Mouse (Mus musculus): ENCODE measurements around the gene Vstm4.
A peak's percentile ranks its signal among the peaks of the same experiment; 100 is the strongest.

The Vstm4 gene

GRCm38 (mm10) chr14:32856681-32857328 is at the start of gene Vstm4:
Vstm4 (plus strand) TSS chr14:32856756.
- DNase-seq = peak; percentile 49

DNA sequence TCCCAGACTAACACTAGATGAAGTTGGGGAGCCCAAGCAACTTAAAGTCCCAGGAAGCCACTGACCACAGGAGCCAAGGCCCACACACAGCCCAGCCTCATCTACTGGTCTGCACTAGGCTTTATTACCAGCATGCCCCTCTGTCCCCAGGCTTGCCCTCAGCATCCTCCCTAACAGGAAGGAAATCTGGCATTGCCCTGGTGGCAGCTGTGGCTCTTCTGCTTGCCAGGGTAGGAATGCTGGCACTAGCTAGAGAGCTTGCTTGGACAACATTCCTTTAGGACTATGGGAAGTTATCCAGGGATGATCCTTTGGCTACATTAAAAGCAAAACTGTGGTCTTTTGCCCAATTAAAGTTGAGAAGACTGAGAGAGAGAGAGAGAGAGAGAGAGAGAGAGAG is 46.4 kb upstream of the Vstm4 start:
- no peak for DNase-seq

DNA sequence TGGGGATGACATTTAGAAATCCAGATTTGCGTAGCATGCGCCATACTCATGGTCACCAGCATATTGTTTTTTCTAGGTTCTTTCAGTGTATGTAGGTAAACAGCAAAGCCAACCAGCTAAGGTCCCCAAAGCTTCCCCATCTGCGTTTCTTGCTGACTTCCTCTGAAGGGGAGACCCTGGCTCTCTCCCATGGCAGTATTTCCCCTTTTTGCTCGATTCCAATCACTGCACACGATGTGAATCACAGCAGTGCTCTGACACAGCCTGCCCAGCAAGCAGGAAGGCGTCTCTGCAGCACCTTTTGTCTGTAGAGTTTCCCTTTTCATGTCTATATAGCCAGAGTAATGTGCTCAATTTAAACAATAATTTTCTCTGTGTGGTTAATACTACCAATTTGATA is 44.1 kb upstream of the Vstm4 start:
- no peak for DNase-seq

DNA sequence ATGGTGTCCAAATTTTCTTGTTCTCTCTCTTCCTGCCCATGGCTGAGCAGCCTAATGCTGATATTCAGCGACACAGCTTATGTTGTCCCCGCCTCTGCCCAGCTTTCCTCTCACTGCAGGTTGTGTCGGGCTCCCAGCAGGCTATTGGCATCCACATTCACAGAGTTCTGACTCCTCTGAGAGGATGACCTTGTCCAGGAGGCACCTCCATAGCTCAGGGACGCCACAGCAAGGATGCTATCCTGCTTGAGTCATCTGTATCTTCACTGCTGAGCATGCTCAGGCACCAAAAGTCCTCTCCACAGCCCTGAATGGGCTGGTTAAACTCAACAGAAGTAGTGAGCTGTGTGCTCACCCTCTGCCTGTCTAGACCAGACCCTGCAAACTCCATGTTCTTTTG is 41.6 kb upstream of the Vstm4 start:
- no peak for DNase-seq

DNA sequence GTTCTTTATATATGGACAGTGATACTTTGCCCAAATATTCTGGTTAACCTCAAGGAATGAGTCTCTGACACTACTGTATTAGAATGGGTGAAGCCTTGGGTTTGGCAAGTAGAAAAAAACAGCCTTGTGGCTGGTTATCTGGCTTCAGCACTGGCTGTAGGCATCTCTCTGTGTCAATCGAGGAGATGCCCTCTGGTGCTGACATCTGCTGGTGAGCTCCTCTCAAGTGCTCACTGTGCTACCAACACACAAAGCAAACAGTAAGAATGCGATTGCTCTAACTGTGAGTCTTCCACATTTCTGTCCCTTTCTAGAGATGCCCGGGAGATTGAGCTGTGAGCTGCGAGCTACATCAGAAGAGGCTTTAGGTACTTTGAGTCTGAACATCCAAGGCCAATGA is 40.0 kb upstream of the Vstm4 start:
- no peak for DNase-seq

DNA sequence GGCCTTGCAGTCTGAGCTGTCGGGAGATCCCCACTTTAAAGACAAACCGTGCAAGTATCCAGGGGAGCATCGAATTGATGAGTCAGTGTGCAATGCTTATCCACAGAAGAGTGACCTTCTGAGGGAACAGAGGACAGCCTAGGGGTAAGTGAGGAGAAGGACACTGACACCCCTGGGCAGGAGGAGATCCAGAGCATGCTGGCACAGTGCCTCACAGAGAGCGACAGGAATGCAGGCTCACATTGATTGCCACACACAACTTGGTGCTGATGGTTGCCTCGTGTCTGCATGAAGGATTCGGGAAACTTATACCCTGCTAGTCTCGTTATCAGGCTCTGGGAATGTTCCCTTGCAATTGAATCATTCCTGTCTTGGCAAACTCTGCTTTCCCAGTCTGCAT is 39.3 kb upstream of the Vstm4 start:
- DNase-seq = no peak

GRCm38 (mm10) chr14:32819297-32819696 is 37.3 kb upstream of the Vstm4 start:
- DNase-seq = no peak

GRCm38 (mm10) chr14:32822812-32823211 is 33.7 kb upstream of the Vstm4 start:
- DNase-seq = no peak

DNA sequence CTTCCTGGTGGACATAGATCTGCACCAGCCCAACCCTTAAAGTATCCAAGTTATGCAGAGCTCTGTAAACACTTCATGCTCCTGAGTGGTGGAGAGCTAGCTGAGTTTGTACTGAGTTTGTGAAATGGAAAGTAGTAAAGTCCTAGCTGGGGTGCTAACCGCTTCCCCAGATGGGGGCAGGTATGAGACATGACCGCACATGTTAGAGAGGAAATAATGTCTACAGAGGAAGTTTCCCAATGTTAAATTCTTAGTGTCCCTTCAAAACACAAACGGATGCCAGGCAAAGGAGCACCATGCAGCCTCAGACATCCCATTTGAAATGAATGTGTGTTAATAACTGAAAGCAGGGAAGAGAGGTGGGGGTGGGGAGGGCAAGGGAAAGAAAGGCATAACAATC is 32.7 kb upstream of the Vstm4 start:
- no peak for DNase-seq

- no peak for DNase-seq
These were observed 32.0 kb upstream of the Vstm4 start for GRCm38 (mm10) chr14:32824267-32825150.

DNA sequence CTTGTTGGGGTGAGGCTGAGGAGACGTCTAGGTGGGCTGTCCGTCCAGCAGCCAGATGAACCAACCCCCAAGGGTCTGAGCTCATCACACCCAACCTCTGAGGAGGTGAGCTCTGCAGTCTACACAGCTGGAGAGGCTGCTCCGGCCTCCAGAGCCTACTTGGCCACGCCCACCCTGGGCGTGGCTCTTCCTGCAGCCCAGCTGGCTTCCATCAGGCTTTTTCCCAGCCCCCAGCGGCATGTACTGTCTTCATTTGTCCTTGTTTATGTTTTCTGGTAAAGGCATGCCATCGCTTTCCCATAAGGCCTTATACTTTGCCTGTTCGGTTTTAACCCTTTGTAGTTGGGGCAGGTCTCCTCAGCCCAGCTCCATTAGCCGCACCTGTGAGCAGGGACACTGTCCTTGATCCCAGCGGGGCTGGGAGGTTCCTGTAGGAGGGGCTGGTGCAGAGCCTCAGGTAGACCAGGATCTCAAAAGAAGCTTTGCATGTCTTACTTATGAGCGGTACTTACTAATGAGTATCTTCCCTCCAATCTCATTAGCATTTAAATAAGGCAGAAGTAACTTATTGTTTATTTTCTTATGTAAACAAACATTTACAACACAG is 31.0 kb upstream of the Vstm4 start:
- peak; percentile 47 for DNase-seq

GRCm38 (mm10) chr14:32827165-32827564 is 29.4 kb upstream of the Vstm4 start:
- DNase-seq = peak; percentile 15

DNA sequence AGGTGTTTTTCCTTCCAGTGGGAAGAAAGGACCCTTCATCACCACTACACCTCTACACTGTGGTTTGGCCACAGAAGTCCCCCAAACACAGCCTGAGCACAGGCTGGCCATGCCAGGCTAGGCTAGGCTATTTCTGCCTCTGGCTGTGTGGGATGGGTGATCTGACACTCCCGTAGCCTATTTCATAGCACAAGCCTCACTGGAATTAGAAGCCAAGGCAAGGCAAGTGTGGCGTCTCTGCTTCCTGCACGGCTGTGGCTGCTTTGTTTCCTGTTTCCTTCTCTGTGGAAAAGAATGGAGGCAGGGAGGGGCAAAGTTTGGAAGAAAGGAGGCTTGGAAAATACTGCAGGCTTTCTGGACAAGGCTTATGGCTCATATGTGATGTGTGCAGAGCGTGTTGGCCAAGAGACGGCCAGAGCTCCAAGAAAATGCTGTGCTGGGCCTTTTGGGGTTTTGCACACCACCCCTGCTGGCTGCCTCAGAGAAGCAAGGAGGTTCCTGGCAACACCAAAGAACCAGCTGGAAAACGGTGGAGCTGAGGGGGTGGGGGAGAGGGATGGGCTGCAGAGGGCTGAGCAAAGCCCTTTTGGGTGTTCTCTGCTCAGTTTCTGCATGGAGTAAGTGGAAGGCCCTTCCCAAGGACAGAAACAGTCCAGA is 28.4 kb upstream of the Vstm4 start:
- DNase-seq = peak; percentile 15

DNA sequence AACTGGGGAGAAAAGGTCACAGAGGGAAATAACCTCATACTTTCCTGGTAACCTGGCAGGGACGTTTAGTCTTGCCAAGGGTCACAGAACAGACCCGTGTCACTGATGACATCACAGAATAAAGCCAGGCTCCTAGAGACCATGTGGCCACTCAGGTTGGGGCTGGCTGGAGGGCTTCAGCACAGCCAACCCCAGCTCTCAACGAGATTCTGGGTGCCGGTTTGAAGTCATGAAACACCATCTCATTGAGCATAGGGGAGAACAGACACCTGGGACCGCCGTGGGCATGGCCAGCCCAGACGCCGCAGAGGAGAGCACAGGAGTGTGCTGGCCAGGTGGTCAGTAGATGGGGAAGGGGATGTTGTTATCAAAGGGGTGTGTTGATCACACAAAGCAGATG is 22.7 kb upstream of the Vstm4 start, which contains the start of gene Fam170b:
Fam170b (plus strand) TSS at position 116 of the 400 bp plus-strand sequence.
- no peak for DNase-seq

DNA sequence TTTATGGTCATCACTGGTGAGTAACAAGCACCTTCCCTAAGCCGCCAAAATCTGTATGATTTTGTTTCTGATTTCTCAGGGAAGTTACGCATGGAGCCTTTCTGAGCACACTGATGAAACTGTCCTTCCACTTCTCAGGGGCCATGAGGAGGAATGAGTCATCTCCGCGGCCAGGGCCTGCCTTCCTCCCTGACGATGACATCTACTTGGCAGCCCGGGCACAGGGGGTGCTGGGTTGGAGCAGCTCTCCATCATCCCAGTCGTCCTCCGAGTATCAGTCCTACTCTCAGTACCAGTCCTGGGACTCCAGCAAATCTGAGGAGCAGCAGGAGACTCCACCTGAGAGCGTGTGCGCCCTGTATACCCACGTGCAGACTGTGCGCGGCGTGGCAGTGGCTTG is 21.4 kb upstream of the Vstm4 start:
- no peak for DNase-seq

DNA sequence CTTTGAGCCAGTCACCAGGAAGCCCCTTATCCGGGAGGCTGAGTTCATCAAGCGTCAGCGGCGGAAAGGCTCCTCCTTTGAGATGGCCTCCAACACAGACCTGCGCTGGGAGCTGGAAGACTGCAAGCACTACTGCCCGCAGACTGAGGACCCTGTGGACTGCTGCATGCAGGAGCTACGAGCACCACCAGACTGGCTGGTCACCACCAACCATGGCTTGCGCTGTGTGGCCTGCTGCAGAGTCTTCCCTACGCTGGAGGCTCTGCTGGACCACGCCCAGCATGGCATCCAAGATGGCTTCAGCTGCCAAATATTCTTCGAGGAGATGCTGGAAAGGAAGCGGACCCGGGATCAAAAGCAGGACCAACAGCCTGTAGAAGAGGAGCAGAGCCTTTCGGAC is 21.0 kb upstream of the Vstm4 start:
- DNase-seq = no peak

DNA sequence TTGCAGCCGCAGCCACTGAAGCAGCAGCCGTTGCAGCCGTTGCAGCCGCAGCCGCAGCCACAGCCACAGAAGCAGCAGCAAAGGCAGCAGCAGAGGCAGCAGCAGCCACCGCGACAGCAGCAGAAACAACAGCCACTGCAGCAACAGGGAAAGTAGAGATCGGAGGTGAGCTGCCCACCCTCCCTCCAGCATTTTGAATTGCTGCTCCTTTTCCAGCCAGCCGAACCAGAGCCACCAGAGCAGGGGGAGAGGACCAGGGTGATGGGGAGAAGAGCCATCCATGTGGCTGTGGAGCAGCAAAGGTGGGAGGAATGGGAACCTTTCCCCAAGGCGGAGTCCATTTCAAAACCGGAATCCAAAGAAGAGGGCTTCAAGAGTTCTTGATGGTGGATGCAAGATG is 20.4 kb upstream of the Vstm4 start:
- DNase-seq = no peak

DNA sequence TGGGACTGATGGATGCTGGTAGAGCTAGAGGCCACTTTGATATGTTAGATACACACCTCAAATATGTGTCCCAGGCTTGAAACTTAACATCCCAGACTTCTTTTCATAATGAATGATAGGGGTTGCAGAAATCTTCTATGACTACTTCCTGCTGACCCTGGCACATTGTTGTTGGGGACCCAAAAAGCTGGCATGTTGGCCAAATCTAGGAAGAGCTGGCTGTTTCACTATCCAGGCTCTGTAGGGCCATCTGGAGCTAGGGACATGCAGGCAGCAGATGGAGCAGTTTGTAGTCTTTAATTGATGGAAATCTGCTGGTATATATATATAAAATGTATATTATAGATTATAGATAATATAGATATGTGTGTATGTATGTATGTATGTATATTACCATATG is 14.5 kb upstream of the Vstm4 start:
- DNase-seq = no peak

- DNase-seq = no peak
These were observed 2.5 kb upstream of the Vstm4 start for GRCm38 (mm10) chr14:32854059-32854458.

GRCm38 (mm10) chr14:32856246-32856645 is 310 bp upstream of the Vstm4 start:
- no peak for DNase-seq

DNA sequence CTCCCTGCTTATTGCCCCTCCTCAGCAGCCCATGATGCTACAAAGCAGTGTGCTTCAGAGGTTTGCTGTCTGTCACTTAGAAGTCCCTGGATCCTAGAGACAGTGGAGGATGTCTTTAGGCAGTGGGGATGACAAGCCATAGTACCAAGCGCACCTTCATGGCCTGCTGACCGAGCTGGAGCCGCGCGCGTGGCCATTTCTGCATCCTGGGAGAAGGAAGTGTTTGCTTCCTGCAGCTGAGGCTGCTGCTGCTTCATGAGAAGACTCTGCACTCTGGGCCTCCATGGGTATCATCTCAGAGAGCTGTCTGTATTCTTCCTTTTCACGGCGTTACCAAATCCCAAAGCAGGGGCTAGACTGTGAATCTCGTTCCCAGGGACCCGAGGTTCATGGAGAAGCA is 1.8 kb downstream of the Vstm4 start:
- DNase-seq = no peak

GRCm38 (mm10) chr14:32858941-32859510 is 2.5 kb downstream of the Vstm4 start:
- no peak for DNase-seq

Measured in kidney, adult 18-20 months (tissue).